Mouse (Mus musculus): ENCODE results near the gene Il25.

- TF ChIP-seq CTCF (IDR thresholded peaks at IDR 0.05; ENCODE audit: borderline replicate concordance, insufficient read depth, low read length) (no peak), POLR2A (IDR thresholded peaks at IDR 0.05; ENCODE audit: low read depth, low read length) (no peak)
These were observed 47.2 kb upstream of the Il25 start for GRCm38 (mm10) chr14:54885309-54885708.
